Mouse (Mus musculus) ZHBTc4 (cell line): Measurements from ENCODE around the gene Gnpat.

ENCODE experiments used
- DNase-seq: peaks from one replicate; pipeline ENCODE4 v3.0.0-alpha.2; 2011; ENCODE audit warnings: low read depth, low spot score

The Gnpat gene

GRCm38 (mm10) chr8:124862321-124863162 lies at the start of gene Gnpat, which contains the start of gene 2810004N23Rik:
Gnpat (plus strand) TSS chr8:124863033.
2810004N23Rik (minus strand) TSS chr8:124863120.
- DNase-seq = peak; percentile 95

GRCm38 (mm10) chr8:124813326-124813725 lies 49.5 kb upstream of the Gnpat start:
- no peak for DNase-seq

- DNase-seq = no peak
Observed at GRCm38 (mm10) chr8:124815870-124816269, 47.0 kb upstream of the Gnpat start.

GRCm38 (mm10) chr8:124816866-124817265 lies 46.0 kb upstream of the Gnpat start:
- no peak for DNase-seq

GRCm38 (mm10) chr8:124817361-124817760 lies 45.5 kb upstream of the Gnpat start:
- no peak for DNase-seq

- DNase-seq = no peak
Observed at GRCm38 (mm10) chr8:124819612-124820115, 43.2 kb upstream of the Gnpat start.

GRCm38 (mm10) chr8:124820125-124820524 lies 42.7 kb upstream of the Gnpat start:
- no peak for DNase-seq

- peak; percentile 39 for DNase-seq
Observed at GRCm38 (mm10) chr8:124823497-124823896, 39.3 kb upstream of the Gnpat start.

GRCm38 (mm10) chr8:124826658-124827057 lies 36.2 kb upstream of the Gnpat start:
- no peak for DNase-seq

GRCm38 (mm10) chr8:124827387-124827786 lies 35.4 kb upstream of the Gnpat start:
- DNase-seq = peak; percentile 82

- no peak for DNase-seq
Observed at GRCm38 (mm10) chr8:124828561-124829240, 34.1 kb upstream of the Gnpat start.

GRCm38 (mm10) chr8:124830050-124830449 lies 32.8 kb upstream of the Gnpat start:
- DNase-seq = peak; percentile 31

GRCm38 (mm10) chr8:124831531-124831930 lies 31.3 kb upstream of the Gnpat start:
- DNase-seq = peak; percentile 42

- no peak for DNase-seq
Observed at GRCm38 (mm10) chr8:124831941-124832340, 30.9 kb upstream of the Gnpat start.

- peak; percentile 25 for DNase-seq
Observed at GRCm38 (mm10) chr8:124833430-124834205, 29.2 kb upstream of the Gnpat start.

GRCm38 (mm10) chr8:124835848-124836247 lies 27.0 kb upstream of the Gnpat start:
- no peak for DNase-seq

- DNase-seq = no peak
Observed at GRCm38 (mm10) chr8:124836273-124836672, 26.6 kb upstream of the Gnpat start.

- DNase-seq = no peak
Observed at GRCm38 (mm10) chr8:124836907-124837306, 25.9 kb upstream of the Gnpat start.

- no peak for DNase-seq
Observed at GRCm38 (mm10) chr8:124837956-124838355, 24.9 kb upstream of the Gnpat start.

- DNase-seq = no peak
Observed at GRCm38 (mm10) chr8:124839371-124839770, 23.5 kb upstream of the Gnpat start.

GRCm38 (mm10) chr8:124840900-124841299 lies 21.9 kb upstream of the Gnpat start:
- no peak for DNase-seq

- no peak for DNase-seq
Observed at GRCm38 (mm10) chr8:124841775-124842174, 21.1 kb upstream of the Gnpat start.
